Mouse (Mus musculus) kidney, adult 18-20 months (tissue): ENCODE measurements around the gene Slc25a54.

ENCODE experiments used
- DNase-seq: peaks from one replicate; pipeline ENCODE4 v3.0.0; 2021

Slc25a54 gene

DNA sequence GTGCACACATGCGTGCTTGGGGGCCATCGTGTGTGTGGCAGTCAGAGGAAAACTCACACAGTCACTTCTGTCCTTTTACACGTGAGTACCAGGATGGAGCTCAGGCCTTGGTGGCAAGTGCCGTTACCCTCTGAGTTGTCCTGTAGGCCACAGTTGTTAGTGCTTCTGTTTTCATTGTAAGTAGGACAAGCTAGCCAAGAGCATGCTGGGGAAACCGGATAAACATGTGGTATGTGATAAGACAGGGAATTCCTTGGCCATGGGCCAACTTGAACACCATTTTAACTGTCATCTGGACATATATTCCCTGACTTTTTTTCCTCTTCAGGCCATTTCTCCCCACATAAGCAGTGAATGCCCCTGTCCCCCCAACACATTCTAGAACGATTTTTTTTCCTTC is 45.3 kb downstream of the Slc25a54 start:
- DNase-seq, result no peak

DNA sequence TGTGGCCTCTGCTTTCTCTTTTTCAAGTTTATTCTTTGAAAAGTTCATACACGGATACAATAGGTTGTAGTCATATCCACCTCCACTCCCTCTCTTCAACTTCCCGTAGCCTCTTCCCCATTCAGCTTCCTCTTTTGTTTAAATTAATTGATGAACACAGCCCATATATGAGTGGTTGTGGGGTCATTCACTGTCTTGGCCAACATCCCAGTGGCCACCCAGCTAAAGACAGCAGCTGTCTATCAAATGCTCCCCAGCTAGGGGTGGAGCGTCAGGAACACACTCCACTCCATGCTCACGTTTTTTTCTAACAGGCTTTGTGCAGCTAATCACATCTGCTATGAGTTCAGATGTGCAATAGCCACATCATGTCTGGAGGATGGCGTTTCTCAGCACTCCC is 49.5 kb downstream of the Slc25a54 start:
- DNase-seq, result no peak

DNA sequence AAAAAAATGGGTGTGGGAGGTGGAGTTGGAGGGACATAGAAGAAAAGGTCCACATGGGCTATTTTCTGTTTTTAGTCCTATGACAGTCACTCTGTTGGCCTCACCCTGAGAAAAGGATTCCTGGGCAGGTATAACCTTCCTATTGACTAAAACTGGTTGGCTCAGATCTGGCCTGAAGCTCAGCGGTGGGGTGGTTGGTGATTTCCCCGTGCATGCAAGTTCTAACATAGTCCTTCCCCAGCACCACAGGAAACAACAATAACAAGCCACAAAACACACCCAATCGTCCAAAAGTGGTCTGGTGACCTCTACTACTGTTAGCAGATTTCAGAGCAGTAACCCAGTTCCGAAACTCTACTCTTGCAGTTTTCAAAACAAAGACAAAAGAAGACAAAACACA is 52.7 kb downstream of the Slc25a54 start:
- no peak for DNase-seq

- DNase-seq, result no peak
Measured at GRCm38 (mm10) chr3:109134036-109134435, 53.8 kb downstream of the Slc25a54 start.

DNA sequence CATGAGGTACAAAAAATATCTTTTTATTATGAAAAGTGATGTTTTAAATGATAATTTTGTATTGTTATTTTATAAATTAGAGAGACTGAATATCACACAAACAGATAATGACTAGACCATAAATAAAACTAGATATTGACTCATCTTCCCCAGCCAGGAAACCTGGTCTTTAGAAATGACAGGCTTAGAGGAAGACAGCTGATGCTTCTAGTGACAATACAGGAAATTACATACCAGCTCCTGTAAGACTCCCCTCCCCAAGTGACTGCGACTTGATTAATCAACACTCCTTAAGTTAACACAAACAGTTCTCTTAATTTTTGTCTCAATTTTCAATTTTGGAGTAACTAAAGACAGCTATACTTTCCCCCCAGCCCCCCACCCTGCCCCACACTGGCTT is 55.1 kb downstream of the Slc25a54 start:
- DNase-seq, result no peak

- no peak for DNase-seq
Measured at GRCm38 (mm10) chr3:109152561-109152960, 72.3 kb downstream of the Slc25a54 start.

DNA sequence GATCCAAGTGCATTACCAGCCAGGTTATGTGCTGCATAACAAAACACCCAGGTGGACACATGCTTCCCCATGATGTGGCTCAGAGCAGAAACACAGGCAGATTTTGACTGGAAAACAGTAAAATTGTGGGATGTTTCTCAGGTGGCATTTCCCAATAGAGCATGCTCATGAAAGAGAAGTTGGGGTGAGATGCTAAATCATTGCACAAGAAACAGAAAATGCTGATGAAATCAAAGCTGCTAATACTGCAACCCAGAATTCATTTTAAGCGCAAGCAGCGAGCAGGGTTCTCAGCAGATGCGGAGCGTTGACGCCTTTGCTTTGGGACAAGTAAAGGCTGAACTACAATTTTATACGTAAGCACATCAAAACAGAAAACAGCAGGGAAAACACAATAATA is 73.1 kb downstream of the Slc25a54 start:
- DNase-seq, result no peak

GRCm38 (mm10) chr3:109155926-109156669 is 75.8 kb downstream of the Slc25a54 start:
- no peak for DNase-seq

- DNase-seq, result no peak
Measured at GRCm38 (mm10) chr3:109157481-109157880, 77.2 kb downstream of the Slc25a54 start.

GRCm38 (mm10) chr3:109164088-109164487 is 83.8 kb downstream of the Slc25a54 start:
- no peak for DNase-seq

DNA sequence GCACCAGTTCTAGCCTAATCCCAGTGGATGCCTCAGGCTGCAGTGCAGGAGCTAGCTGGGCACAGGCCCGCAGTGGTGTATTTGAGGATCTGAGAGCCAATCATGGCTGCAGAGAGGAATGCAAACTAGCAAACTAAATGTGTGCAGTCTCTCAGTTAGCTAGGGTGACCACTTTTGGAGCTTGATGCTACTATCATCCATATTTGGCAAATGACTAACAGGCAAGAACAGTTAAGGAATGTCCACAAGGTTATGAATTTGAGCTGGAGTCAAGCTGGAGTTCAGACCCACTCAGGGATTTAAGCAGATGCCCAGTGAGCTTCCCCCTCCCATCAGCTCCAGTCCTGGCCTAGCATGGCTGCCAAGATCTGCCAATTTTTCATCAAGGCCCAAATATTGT is 84.4 kb downstream of the Slc25a54 start:
- DNase-seq, result no peak

DNA sequence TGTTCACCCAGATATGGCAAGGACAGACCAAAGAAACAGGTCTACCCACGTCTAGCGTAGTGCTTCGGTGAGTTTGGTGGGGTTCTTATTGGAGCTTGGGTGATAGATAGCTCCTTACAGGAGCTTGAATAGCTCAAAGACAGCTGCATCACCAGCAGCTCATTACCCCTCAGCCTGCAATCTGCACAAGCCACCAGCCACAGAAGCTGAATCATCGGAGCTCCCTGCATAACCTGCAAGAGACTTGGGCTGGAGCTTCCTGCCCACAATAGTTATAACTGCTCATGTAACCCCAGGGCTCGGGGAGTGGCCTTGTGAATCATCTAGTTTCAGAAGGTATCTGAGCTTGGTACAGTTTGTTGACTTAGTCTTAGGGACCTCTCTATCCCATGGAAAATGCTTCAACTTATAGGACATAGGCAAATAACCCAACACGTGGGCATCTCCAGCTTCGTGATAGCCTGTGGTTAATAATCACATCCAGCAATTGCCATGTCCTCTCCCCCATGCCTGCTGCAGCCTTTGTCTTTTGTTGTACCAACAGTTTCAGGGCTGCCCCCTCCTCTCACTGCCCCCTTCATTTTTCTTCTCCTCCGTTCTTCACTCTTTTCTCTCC is 85.1 kb downstream of the Slc25a54 start:
- DNase-seq, result no peak
